Mouse (Mus musculus) kidney, adult 8-10 months (tissue): ENCODE data around the gene Ccdc57.
A peak's percentile ranks its signal among the peaks of the same experiment; 100 is the strongest.
"Not testable (repeated sequence)": the region's sequence is repeated elsewhere in the genome, so short reads cannot be mapped to it uniquely, and the experiment has no call there.

ENCODE experiments used
- DNase-seq, 2 experiments: peaks; one replicate each; pipeline ENCODE4 v3.0.0; 2022

The Ccdc57 gene

DNA sequence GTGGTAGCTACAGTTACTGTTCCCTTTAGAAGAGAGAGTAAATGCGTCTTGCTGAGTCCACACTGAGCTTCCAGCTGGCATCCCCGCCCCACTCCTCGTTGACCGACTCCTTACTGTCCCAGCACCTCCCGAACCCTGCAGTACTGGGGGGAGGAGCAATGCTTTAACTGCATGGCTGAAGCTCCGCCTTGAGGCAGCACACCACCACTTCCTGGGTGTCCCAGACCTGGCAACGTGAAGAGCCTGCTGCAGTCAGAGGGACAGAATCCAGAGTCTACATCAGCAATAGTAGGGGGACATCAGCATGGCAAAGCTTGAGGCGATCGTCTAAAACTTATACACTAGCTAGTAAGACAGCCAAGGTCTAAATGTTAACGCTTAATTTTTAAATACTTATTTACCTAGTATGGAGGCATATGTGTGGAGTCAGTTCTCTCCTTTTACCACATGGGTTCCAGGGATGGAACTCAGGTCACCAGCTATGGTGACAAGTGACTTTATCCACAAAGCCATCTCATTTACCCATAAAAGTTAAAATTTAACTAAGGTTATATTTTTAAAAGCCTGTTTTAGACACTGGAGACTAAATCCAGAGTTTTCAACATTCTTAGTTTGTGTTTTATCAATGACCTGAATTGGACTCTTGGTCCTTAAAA, 30.1 kb downstream of the Ccdc57 start:
- DNase-seq: peak; percentile 28 to 37

DNA sequence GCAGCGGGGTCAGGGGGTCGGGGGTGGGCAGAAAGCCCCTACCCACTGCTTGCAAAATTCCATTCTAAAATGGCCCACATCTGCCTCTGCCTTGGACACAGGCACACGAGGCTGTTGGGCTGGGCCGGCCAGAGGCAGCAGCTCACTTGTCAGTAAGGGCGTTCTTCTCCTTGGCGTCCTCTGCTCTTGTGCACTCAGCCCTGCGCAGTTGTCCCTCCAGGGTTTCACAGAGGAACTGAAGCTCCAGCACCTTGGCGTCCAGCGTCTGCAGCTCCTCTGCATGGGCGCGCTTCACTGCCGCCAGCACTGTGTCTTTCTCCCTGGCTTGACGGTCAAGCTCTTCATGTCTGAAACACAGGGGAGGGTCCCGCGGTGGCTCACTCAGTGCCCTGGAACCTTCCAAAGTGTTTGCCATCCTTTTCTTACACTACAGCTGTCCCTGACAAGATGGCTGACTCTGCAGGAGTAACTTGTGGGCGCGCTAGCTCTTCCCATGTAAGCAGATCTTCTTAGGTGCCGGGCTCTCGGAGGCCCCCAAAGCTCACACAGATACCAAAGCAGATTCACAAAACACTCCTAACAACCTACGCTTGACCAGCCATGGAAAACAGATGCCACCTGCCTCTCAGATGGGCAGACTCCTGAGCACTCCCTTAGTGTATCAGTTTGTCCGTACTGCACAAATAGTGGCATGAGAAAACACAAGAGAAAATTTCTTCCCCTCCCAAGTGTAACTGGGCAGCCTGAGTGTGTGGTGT, 30.8 kb downstream of the Ccdc57 start:
- DNase-seq: no peak

DNA sequence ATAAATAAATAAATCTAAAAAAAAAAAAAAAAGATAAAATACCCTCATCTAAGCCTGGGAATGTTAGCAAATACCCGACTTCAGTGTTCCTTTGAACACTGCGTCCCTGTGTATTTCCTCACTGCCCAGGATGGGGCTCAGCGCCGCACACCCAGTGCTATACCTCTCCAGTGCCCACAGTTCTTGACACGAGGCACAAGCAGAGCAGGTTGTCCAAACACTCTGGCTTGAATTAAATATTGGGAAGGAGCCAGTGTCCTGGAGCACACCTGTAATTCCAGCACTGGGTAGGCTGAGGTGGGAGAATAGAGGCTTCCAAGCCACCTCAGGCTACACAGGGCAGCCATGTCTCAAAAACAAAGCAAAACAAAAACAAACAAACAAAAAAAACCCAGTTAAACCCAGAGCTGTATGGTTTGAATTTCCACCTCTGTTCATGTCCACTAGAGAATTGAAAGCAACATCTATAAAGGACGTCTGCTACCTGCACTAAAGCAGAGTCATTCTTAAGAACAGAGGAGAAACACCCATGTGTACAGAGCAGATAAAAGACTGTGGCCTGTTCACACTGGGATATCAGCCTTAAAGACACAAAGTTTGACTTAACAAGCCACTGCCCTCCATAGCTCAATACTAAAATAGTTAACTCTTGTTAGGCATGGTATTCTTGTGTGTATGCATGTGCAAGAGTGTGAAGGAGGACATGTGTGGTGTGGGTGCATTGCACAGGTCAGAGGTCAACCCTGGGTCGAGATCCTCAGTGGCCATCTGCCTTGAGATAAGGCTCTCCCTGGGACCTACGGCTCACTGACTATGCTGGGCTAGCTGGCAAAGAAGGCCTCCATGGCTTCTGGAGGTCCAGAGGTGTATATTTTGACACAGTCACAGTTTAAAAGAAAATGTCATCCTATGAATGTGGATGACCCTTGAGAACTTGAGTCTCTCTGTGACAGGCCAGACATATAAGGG, 32.1 kb downstream of the Ccdc57 start:
- no peak for DNase-seq

DNA sequence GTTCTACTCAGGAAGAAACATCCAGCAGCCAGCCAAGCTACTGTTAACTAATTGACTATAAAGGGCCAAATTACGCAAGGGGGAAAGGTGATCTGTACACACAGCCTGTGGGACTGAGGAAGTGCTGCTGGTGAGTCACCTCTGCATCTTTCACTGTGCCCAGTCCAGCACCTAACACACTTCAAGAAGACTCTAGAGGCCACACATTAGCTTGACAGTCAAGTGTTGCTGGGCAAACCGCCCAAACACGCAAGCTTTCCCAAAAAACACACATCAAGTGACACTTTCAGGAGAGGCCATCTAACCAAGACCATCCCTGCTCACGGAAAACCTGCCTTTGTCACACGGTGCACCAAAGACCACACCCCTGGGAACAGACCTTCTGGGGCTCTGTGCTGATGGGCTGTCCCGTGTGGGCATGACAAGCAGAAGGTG, 34.5 kb downstream of the Ccdc57 start:
- no peak for DNase-seq

DNA sequence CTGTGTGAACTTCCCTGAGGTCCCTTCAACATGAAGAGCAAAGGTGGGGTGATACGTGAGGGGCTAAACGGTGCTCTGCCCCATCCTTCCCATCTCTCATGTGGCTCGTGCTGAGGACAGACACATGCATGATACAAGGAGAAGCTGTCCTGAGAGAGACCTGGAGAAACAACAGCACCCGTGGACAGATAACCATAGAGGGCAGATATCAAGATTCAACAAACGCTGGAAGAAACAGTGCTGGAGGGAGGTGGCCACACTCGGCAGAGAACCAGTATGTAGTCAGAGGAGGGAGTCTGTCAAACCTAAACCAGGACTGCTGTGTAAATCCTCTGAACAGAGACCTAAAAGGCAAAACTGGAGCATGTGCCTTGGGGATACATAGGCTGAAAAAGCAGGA, 37.2 kb downstream of the Ccdc57 start:
- DNase-seq: no peak

DNA sequence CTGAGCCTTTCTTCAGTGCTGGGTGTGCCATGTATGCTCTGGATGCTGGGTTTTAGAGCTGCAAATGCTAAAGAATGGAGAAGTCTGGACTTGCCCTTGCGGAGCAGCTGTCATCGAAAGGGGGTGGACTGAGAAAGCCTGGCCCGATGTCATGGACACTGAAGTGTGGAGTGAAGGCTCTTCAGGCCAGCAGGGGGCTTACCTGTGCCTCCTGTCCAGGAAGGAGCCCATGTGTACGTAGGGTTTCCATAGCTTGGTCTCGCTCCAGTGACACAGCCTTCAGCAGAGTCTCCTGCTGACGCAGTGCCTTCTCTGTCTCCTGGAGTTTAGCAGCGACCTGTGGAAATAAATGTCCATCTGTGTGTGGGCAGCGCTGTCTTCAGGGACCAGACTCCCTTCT, 38.3 kb downstream of the Ccdc57 start:
- DNase-seq: no peak

DNA sequence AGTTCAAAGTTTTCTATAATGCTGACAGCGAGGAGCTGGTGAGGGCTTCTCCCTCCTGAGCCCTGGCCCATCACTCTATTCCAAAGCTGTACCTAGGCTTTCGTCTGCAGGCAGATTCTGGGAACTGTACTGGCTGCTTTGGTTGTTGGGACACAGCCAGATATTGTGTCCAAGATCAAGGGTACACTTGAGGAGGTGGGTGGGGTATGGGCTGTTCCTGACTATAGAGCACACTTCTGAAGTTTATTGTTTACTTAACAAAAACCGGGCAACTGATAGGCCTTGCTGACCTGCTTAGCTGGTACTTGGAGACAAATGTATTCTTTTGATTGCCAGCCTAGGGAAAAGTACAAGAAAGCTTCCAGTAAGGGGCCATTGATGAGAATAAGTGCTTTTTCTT, 43.5 kb downstream of the Ccdc57 start:
- no peak for DNase-seq

DNA sequence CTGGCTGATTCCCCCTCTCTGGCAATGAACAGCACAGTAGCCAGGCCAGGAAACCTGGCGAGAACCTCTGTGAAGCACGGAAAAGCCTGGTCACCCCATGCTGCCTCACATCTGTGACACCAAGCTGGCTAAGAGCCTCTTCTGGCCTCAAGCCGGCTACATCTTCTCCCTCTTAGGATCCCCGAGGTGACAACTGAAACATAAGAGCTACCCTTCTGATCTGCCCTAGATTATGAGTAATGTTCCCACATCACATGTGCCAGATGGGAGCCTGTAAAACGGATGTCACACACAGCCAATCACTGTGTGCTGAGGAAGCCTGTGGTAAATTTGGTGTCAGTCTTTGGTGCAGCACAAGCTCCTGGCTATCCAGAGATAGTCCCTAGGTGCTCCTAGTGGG, 44.0 kb downstream of the Ccdc57 start:
- no peak for DNase-seq

DNA sequence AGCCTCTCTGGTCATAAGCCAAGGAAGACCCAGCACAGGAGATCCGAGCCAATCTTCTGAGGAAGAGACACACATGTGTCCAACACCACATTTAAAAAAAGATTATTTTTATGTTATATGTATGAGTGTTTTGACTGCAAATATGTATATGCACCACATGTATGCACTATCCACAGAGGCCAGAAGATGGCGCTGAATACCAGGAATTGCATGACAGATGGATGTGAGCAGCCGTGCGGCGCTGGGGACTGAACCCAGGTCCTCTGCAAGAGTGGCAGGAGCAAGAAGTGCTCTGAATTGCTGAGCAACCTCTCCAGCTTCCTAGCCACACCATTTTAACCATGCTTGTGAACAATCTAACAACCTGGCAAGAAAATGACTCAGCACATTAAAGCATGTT, 45.2 kb downstream of the Ccdc57 start:
- DNase-seq: no peak

DNA sequence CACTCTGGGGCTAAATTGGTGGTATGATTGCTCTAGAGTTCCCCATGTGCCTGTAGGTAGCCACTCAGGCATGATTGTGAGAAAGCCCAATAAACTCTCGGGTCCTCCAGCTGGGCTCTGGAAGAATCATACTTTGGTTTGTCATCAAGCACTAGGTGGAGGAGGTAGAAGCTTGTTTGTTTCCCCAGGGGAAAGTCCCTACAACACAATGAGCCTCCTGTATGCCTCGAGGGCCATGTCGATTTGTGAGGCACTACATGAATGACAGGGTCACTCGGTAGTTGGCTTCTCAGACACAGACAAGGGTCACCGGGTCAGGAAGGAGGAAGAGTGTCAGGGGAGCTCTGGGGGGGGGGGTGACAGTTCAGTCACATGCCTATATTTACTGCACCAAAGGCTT, 46.2 kb downstream of the Ccdc57 start:
- no peak for DNase-seq

DNA sequence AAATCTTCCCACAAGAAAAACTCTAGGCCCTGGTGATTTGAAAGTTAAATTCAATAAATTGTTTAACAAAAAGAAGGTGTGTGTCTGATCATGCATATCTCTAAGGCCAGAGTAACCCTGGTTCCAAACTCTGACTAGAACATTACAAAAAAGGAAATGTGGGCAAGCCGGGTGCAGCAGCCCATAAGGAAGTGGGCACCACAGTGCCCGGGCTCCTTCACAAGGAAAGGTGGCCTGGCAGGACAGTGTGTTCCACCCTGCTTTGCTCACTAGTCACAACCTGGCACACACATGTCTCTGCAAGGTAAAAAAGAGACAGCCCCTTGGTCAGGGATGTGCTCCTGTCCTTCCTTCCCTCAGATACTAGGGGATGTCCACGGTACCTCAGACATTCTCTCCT, 49.1 kb downstream of the Ccdc57 start:
- DNase-seq: no peak

DNA sequence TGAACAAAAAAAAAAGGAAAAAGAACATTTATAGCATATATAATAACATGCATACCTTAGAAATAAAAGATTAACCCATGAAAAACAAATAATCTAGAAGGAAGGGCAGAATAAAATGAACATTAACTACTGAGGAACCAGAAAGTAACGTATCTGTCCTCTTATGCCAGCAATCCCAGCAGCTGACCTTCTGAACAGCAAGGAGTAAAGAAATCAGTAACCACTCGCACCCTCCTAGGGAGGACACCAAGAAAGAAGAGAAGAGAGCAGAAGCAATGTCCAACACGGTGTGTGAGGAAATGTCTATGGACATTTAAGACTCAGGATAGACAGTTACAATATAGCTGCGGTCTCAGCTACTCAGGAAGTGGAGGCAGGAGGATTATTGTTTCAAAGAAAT, 49.7 kb downstream of the Ccdc57 start:
- DNase-seq: peak; percentile 34 to 65

DNA sequence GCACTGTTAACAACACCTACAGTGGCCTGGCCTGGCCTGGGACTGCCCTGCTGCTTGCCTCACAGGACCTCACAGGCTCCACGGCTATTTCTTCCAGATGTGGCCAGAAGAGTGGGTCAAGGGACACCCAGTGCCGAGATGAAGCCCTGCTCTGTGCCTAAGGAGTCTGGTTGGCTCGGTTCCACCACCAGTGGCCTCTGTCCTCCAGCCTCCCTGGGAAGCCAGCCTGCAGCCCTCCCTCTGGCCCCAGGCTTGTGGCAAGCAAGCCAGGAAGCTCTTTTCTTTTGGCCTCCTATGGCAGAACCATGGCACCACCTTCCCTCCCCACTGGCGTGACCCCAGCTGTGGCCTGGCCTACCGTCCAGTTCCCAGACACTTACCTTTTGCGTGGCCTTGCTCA, 59.5 kb downstream of the Ccdc57 start:
- peak; percentile 66 to 71 for DNase-seq

DNA sequence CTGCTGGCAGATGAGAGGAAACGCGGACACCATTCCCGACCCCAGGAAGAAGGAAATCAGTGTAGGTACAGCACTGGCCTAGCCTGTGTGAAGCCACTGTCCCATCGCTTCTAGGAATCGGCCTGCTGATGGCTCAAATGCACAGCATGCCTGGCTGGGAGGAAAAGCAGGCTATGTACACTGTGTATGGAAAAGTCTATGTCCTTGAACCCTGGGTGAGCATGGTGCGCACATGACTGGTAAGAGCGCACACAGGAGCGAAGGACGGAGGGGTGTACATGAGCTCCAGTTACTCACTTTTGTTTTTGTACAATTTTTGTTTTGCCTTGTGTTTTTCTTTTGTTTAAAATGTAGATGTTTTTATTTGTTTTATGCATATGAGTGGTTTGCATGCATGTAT, 61.2 kb downstream of the Ccdc57 start:
- DNase-seq: no peak

DNA sequence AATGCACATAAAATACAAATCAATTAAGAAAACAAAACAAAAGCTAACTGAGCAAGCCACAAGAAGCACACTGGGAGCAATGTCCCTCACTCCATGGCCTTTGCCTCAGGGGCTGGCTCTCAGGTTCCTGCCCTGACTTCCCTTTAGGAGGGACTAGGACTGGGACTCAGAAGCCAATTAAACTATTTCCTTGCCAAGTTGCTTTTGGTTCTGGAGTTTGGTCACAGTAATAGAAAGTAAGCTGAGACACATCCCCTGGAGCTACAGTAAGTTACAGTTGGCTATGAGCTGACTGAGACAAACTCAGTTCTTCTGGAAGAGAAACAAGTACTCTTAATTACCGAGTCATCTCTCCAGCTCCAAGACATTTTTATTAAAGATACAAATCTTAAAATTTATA, 66.9 kb downstream of the Ccdc57 start:
- no peak for DNase-seq

DNA sequence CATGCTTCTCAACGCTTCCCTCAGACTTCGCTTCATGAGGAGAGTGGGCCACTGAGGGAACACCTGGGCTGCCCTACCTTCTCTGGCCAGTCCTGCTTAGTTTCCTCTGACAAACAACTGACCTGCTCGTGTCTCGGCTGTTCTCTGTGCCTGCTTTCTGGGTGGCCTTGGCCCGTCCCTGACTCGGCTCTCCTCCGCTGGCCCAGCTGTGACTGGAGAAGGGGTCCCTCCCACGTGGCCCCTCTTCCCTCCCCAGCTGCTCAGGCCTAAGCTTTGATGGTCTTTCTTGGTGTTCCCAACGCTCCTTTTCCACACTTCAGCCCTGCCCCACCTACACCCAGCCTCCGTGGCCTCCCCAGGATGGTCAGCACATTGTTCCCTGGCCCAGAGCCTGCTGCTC, 69.9 kb downstream of the Ccdc57 start:
- DNase-seq: no peak

DNA sequence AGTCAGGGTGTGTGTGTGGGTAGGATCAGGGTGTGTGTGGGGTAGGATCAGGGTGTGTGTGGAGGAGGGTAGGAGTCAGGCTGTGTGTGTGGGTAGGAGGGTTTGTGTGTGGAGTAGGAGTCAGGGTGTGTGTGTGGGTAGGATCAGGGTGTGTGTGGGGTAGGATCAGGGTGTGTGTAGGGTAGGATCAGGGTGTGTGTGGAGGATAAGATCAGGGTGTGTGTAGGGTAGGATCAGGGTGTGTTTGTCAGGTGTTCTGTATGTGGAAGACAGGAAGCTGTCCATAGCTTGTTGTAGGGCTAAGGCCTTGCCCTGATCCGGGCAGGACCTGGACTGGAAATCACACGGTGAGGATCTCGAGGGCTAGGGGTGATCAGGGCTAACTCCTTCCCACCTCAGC, 76.7 kb downstream of the Ccdc57 start:
- DNase-seq: not testable (repeated sequence)

DNA sequence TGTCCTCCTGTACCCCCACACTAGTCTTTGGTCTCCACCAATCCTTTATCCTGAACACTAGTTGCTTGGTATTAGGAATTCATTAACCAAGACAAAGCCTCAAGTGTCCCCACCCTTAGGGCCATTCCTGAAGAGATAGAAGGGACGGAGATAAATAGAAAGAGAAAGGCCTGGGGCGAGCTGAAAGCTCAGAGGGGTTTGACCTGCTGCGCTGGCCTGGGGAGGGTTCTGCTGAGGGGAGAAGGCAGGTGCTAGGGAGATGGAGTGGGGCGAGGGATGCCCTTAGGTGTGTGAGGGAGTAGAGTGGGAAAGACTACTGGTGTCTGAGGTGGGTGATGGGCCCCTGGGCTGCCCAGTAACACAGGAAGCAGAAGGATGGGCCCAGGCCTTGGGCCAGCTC, 78.9 kb downstream of the Ccdc57 start:
- no peak for DNase-seq

DNA sequence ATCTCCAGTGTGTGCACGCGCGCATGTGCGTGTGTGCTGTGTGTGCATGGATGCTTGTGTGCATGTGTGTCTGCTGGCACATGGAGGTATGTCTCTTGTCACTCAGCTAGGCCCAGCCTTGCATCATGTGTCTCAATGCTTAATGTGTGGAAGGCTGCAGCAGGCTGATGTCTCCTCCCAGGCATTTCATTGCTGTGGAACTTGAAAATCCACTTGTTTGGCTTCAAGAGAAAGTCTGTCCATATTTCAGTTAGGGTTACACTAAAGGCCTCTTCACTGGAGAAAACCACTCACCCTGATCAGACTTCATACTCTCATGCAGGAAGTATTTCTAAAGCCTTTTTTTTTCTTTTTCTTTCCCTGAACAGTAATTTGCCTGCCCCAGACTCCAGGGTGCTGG, 79.5 kb downstream of the Ccdc57 start:
- DNase-seq: no peak

DNA sequence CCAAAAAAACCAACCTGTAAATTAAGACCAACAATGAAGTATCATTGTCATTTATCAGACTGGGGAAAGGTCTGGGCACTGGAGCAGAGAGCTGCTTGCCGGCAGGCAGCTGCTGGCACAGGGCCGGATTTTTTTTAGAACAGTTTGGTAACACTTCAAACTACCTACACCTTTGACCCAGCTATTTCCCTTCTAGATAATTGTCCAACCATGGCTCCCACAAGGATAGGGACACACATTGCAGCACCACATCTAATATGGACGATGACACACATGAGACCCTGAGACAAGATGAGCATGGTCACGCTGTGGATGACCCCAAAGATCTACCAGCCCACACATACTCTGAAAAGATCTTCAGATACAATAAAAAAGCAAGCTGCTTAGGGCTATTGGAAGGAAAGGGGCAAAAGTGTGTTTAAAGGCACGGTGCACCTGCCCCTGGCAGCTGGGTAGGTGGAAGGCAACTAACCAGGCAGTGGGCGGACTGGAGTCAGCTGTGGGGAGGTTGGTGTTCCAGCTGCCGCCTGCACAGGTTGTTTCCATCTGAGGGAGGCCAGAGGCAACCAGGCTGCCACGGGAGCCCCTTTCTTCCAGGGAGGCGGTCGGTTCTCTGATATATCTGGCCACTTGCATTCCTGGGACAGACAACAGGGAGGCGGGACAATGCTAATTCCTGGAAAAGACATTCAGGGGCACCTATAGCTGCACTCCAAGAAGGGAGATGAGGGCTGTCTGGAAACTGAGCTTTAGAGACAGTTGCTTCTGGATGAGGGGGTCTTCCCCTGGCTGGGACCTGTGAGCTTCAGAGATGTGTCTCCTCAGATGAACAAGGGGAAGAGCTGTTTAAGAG, 80.4 kb downstream of the Ccdc57 start:
- DNase-seq: peak; percentile 90

DNA sequence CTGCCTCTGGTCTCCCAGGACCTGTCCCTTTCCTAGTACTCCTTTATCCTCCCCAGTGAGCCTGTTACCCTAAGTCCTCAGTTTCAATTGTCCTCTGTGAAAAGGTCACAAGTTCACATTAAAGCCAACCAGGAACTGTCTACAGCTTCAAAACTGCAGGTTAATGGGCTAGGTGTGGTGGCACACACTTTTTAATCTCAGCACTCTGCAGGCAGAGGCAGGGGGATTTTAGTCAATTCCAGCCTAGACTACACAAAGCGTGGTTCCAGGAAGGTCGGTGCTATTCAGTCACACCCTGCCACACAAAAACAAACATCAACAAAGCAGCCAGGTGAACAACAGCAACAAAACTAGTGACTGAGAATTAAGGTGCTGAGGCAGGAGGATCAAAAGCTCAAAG, 81.1 kb downstream of the Ccdc57 start:
- no peak for DNase-seq

DNA sequence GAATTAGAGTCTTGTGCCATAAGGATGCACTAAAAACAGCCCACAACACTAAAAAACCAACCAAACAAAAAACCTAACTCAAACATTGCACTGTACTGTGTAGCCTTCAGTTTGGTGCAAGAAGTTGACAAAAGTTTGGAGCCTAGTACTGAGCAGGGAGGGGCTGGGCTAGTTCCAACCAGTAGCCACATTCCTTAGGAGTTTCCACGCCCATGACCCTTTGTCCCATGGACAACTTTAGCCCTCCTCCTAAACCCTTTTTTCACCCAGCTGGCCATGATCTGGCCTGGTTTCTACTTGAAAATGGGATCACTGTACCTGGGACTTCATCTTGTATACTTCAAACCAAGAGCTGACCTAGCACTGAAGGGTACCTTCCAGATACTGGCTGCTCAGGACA, 81.5 kb downstream of the Ccdc57 start:
- DNase-seq: peak; percentile 64 to 65
